9 mouse cellular contexts compared by ENCODE assay signal in genomic region chr15:10468761-10469160, GRCm38 (mm10). TPM values are rescaled to one million over a fixed set of nuclear protein-coding genes. Genes with fewer than 3 reads are reported as not detected.
DNase-seq lines count a peak whose midpoint lies in the region; ATAC-seq and TF ChIP-seq lines count a peak whose summit lies in the region.
"Had no signal": no experiment of that assay in that cellular context is flagged by ENCODE, and none has a peak within 500 bp of the region (broad histone marks: within the 10 kb centered on the region; RNA-seq: fewer than 3 reads in every experiment).

No protein-coding gene starts in this region.

- peaks cover 4% of the 10 kb centered on the region; the same call in 1 of the 2 replicates for H3K36me3 ChIP-seq in hindbrain, embryonic 10.5 days
- H3K36me3 ChIP-seq in hindbrain, embryonic 11.5 days (ENCODE audit: control insufficient read depth, insufficient read depth, low read length): no peaks in the 10 kb centered on the region
- H3K36me3 ChIP-seq in E14TG2a.4 (ENCODE audit: insufficient read depth, low read length): peaks cover 46% of the 10 kb centered on the region
- no peaks in the 10 kb centered on the region for H3K36me3 ChIP-seq in embryonic facial prominence, embryonic 14.5 days (ENCODE audit: control insufficient read depth, insufficient read depth, low read length)
- H3K36me3 ChIP-seq in liver, embryonic 13.5 days: no peaks in the 10 kb centered on the region

- H3K4me2 ChIP-seq in hindbrain, embryonic 11.5 days (replicated peaks; ENCODE audit: low read depth, low read length): no peak overlapping the region
- H3K4me2 ChIP-seq in embryonic facial prominence, embryonic 14.5 days (ENCODE audit: low read depth, low read length): peak overlapping the region; percentile 85
- H3K4me2 ChIP-seq in liver, embryonic 13.5 days: peak overlapping the region; percentile 99

- H3K4me3 ChIP-seq in hindbrain, embryonic 10.5 days: 0 out of 2 replicates have a peak overlapping the region, but pooled peaks have one; percentile 89
- H3K4me3 ChIP-seq in hindbrain, embryonic 11.5 days (ENCODE audit: low read depth, low read length): no peak overlapping the region
- peak overlapping the region; percentile 94 for H3K4me3 ChIP-seq in E14TG2a.4 (replicated peaks; ENCODE audit: low read length)
- H3K4me3 ChIP-seq in embryonic facial prominence, embryonic 14.5 days (ENCODE audit: low read depth, low read length): no peak overlapping the region
- peak overlapping the region; percentile 90; the same call in 1 of the 2 replicates for H3K4me3 ChIP-seq in liver, embryonic 13.5 days (replicated peaks)

- H3K27ac ChIP-seq in hindbrain, embryonic 10.5 days: no peak overlapping the region
- H3K27ac ChIP-seq in hindbrain, embryonic 11.5 days (ENCODE audit: low read depth, low read length): no peak overlapping the region
- H3K27ac ChIP-seq in embryonic facial prominence, embryonic 14.5 days (replicated peaks; ENCODE audit: low read depth, low read length): no peak overlapping the region
- H3K27ac ChIP-seq in liver, embryonic 13.5 days: no peak overlapping the region

- no peak for TF ChIP-seq CTCF in E14TG2a.4 (conservative IDR thresholded peaks at IDR 0.05; ENCODE audit: low read length)

- no peak overlapping the region for H3K9ac ChIP-seq in hindbrain, embryonic 11.5 days (ENCODE audit: low read depth, low read length)
- no peak overlapping the region for H3K9ac ChIP-seq in embryonic facial prominence, embryonic 14.5 days (ENCODE audit: low read depth, low read length)
- H3K9ac ChIP-seq in liver, embryonic 13.5 days: 0 out of 2 replicates have a peak overlapping the region, but pooled peaks have one; percentile 29

- no peak for ATAC-seq in hindbrain, embryonic 11.5 days (ENCODE audit: low FRiP score)
- no peak for ATAC-seq in embryonic facial prominence, embryonic 14.5 days (ENCODE audit: low read depth)
- ATAC-seq in liver, embryonic 13.5 days (ENCODE audit: low read depth): no peak

- no peaks in the 10 kb centered on the region for H3K27me3 ChIP-seq in hindbrain, embryonic 10.5 days (ENCODE audit: insufficient read depth, poor library complexity, severe bottlenecking)
- H3K27me3 ChIP-seq in hindbrain, embryonic 11.5 days (ENCODE audit: control insufficient read depth, insufficient read depth, low read length): no peaks in the 10 kb centered on the region
- no peaks in the 10 kb centered on the region for H3K27me3 ChIP-seq in E14TG2a.4 (ENCODE audit: insufficient read depth, low read length)
- no peaks in the 10 kb centered on the region for H3K27me3 ChIP-seq in embryonic facial prominence, embryonic 14.5 days (replicated peaks; ENCODE audit: control insufficient read depth, insufficient read depth, low read length)
- no peaks in the 10 kb centered on the region for H3K27me3 ChIP-seq in liver, embryonic 13.5 days

- 86% methylated on average over 3 of the region's 3 CpGs for WGBS in hindbrain, embryonic 10.5 days
- WGBS in hindbrain, embryonic 11.5 days: 96% methylated on average over 3 of the region's 3 CpGs
- 87% methylated on average over 3 of the region's 3 CpGs for WGBS in embryonic facial prominence, embryonic 14.5 days
- 62% methylated on average over 3 of the region's 3 CpGs for WGBS in liver, embryonic 13.5 days (ENCODE audit: insufficient replicate concordance)

- DNase-seq in hindbrain, embryonic 10.5 days (ENCODE audit: low spot score): no peak
- DNase-seq in hindbrain, embryonic 11.5 days (ENCODE audit: low spot score): no peak
- DNase-seq in embryonic facial prominence, embryonic 14.5 days (ENCODE audit: low spot score): no peak
- no peak for DNase-seq in liver, embryonic 13.5 days
- DNase-seq in spleen, adult 18-20 months: no peak
- no peak for DNase-seq in frontal cortex, postnatal 14 days (ENCODE audit: low spot score in 2 of 2)
- DNase-seq in kidney, adult 18-20 months: no peak
- DNase-seq: cerebellum, adult 11 months had no signal

- H3K9me3 ChIP-seq in hindbrain, embryonic 10.5 days: no peaks in the 10 kb centered on the region
- H3K9me3 ChIP-seq in hindbrain, embryonic 11.5 days (ENCODE audit: control insufficient read depth, low read length): no peaks in the 10 kb centered on the region
- peaks cover 45% of the 10 kb centered on the region for H3K9me3 ChIP-seq in E14TG2a.4 (ENCODE audit: low read length)
- no peaks in the 10 kb centered on the region for H3K9me3 ChIP-seq in embryonic facial prominence, embryonic 14.5 days (ENCODE audit: control insufficient read depth, low read length)
- H3K9me3 ChIP-seq in liver, embryonic 13.5 days (replicated peaks): no peaks in the 10 kb centered on the region

- H3K4me1 ChIP-seq in hindbrain, embryonic 10.5 days (replicated peaks): peaks cover 23% of the 10 kb centered on the region
- H3K4me1 ChIP-seq in hindbrain, embryonic 11.5 days (replicated peaks; ENCODE audit: control insufficient read depth, insufficient read depth, low read length): no peaks in the 10 kb centered on the region
- peaks cover 78% of the 10 kb centered on the region for H3K4me1 ChIP-seq in E14TG2a.4 (replicated peaks; ENCODE audit: low read depth, low read length)
- peaks cover 8% of the 10 kb centered on the region for H3K4me1 ChIP-seq in embryonic facial prominence, embryonic 14.5 days (ENCODE audit: control insufficient read depth, insufficient read depth, low read length)
- peaks cover 29% of the 10 kb centered on the region for H3K4me1 ChIP-seq in liver, embryonic 13.5 days (replicated peaks)

RNA-seq across cellular contexts. Expression of gene Dnajc21, which starts 1.6 kb away (rescaled TPM):
- 10.6 and 13.9 TPM in 2 replicates for polyA plus RNA-seq in hindbrain, embryonic 10.5 days (2016; fragmentation: Nextera tagmentation; extraction: Ambion mirVana)
- 16.0 TPM in 2 replicates for polyA plus RNA-seq in hindbrain, embryonic 11.5 days (2014; fragmentation: Nextera tagmentation; extraction: Ambion mirVana)
- polyA plus RNA-seq in embryonic facial prominence, embryonic 14.5 days (2014; fragmentation: Nextera tagmentation; extraction: Ambion mirVana): 13.6 and 15.9 TPM in 2 replicates
- 5.8 and 7.5 TPM in 2 replicates for polyA plus RNA-seq in liver, embryonic 13.5 days (2015; fragmentation: Nextera tagmentation; extraction: Ambion mirVana)

RNA-seq across cellular contexts. Expression of gene Brix1, which starts 17.0 kb away (rescaled TPM):
- 113 and 115 TPM in 2 replicates for polyA plus RNA-seq in hindbrain, embryonic 10.5 days (2016; fragmentation: Nextera tagmentation; extraction: Ambion mirVana)
- 126 and 130 TPM in 2 replicates for polyA plus RNA-seq in hindbrain, embryonic 11.5 days (2014; fragmentation: Nextera tagmentation; extraction: Ambion mirVana)
- 101 and 110 TPM in 2 replicates for polyA plus RNA-seq in embryonic facial prominence, embryonic 14.5 days (2014; fragmentation: Nextera tagmentation; extraction: Ambion mirVana)
- polyA plus RNA-seq in liver, embryonic 13.5 days (2015; fragmentation: Nextera tagmentation; extraction: Ambion mirVana): 96.7 and 125 TPM in 2 replicates

RNA-seq across cellular contexts. Expression of gene Rad1, which starts 17.1 kb away (rescaled TPM):
- polyA plus RNA-seq in hindbrain, embryonic 10.5 days (2016; fragmentation: Nextera tagmentation; extraction: Ambion mirVana): 44.3 and 50.8 TPM in 2 replicates
- 31.4 and 33.5 TPM in 2 replicates for polyA plus RNA-seq in hindbrain, embryonic 11.5 days (2014; fragmentation: Nextera tagmentation; extraction: Ambion mirVana)
- polyA plus RNA-seq in embryonic facial prominence, embryonic 14.5 days (2014; fragmentation: Nextera tagmentation; extraction: Ambion mirVana): 10.1 and 10.7 TPM in 2 replicates
- 21.6 and 26.4 TPM in 2 replicates for polyA plus RNA-seq in liver, embryonic 13.5 days (2015; fragmentation: Nextera tagmentation; extraction: Ambion mirVana)

Comparison
In these comparisons a context has a peak if more than half of its experiments do, and no peak if none do; other contexts are left out.
1. H3K4me3 ChIP-seq: peak in hindbrain, embryonic 10.5 days (single experiment), E14TG2a.4 (single experiment) and liver, embryonic 13.5 days (single experiment); none in hindbrain, embryonic 11.5 days (single experiment) and embryonic facial prominence, embryonic 14.5 days (single experiment).